Mouse (Mus musculus): Measurements from ENCODE around the gene Lsm10. TPM values are rescaled to one million over a fixed set of nuclear protein-coding genes. Genes with fewer than 3 reads are reported as not detected.

The Lsm10 gene
- total RNA-seq (2012; rRNA removed) (33.9 and 35.0 TPM in 2 replicates), polyA plus RNA-seq (2012; ENCODE audit: insufficient read depth in 1 of 2, insufficient read length in 2 of 2, low read depth in 1 of 2, low replicate concordance in 2 of 2, missing spikeins in 1 of 2) (10 to 100 TPM in 1 of 2 experiments, not detected in 1; 49.6 TPM)

DNA sequence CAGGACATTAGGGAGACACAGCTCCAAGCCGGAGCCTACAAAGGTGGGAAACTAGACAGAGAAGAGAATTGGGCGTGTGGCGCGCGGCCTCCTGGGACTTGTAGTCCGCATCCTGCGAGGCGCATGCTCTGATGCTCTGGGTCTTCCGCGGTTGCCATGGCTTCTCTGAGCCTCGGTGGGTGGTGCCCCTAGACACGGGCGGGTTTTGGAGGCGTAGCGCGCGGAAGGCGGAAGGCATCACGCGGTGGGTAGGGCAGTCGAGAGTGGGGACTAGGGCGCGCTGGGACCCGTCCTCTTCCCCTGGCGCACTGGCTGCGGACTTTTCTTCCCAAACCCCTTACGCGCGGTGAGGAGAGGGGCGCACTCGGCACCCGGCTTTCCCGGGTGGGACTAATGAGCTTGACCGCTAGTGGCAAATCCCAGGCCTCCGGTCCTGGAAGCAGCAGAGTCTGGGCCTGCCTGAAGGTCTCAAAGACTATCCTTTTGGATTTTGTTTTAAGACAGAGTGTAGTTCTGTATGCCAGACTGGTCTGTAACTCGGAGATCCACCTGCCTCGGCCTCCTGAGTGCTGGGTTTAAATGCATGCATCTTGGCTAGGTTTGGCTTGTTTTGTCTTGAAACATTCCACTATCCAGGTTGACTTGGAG lies at the start of gene Lsm10:
Gene Lsm10, plus strand, starts transcription at position 160 of the 648 bp plus-strand sequence.
- peaks cover 0 to 23% of the 10 kb centered on the region in 2 experiments; a peak in 3 of 4 replicates for H3K4me1 ChIP-seq (ENCODE audit: control insufficient read depth in 1 of 2, insufficient read depth in 2 of 2, low read length in 2 of 2)
- peak within 1 kb of the TSS; percentile 68 for H3K27ac ChIP-seq (ENCODE audit: control insufficient read depth, low read depth, low read length)
- no peaks in the 10 kb centered on the region for H3K27me3 ChIP-seq (ENCODE audit: control insufficient read depth in 1 of 2, insufficient read depth in 2 of 2, low read length in 2 of 2)
- H3K4me3 ChIP-seq (ENCODE audit: control insufficient read depth in 1 of 2, insufficient read depth in 1 of 2, low read depth in 2 of 2, low read length in 2 of 2): peak within 1 kb of the TSS; percentile 74 to 93
- H3K9me3 ChIP-seq (replicated peaks; ENCODE audit: insufficient read depth, low read length): no peaks in the 10 kb centered on the region
- peak within 1 kb of the TSS; percentile 93 for H3K9ac ChIP-seq (ENCODE audit: control insufficient read depth, low read depth, low read length, poor library complexity, severe bottlenecking)
- peak; percentile 99 for DNase-seq (ENCODE audit: low read depth, low spot score)
- H3K79me2 ChIP-seq (ENCODE audit: control insufficient read depth, insufficient read depth, low read length, poor library complexity): peaks cover 10% of the 10 kb centered on the region
- H3K36me3 ChIP-seq (ENCODE audit: control insufficient read depth in 1 of 2, insufficient read depth in 2 of 2, low read length in 2 of 2): peaks cover 0 to 14% of the 10 kb centered on the region in 2 experiments; a peak in 2 of 4 replicates
- TF ChIP-seq MYB (IDR thresholded peaks at IDR 0.05; ENCODE audit: low read depth, low read length) (no peak), RCOR1 (IDR thresholded peaks at IDR 0.05; ENCODE audit: low read depth, low read length) (no peak), MAX (IDR thresholded peaks at IDR 0.05; ENCODE audit: low read length) (peak; percentile 66; the same call in 1 of the 2 replicates), MAFK (IDR thresholded peaks at IDR 0.05; ENCODE audit: borderline replicate concordance, low read depth, low read length) (no peak), GATA1 (IDR thresholded peaks at IDR 0.05; ENCODE audit: low read depth, low read length) (no peak), POLR2AphosphoS2 (IDR thresholded peaks at IDR 0.05; ENCODE audit: low read length) (peak; percentile 78; the same call in 1 of the 2 replicates), MXI1 (IDR thresholded peaks at IDR 0.05; ENCODE audit: low read depth, low read length) (peak; percentile 92), ETS1 (IDR thresholded peaks at IDR 0.05; ENCODE audit: low read depth, low read length) (no peak), EP300 (IDR thresholded peaks at IDR 0.05; ENCODE audit: low read depth in 1 of 2, low read length in 2 of 2) (no peak), E2F4 (IDR thresholded peaks at IDR 0.05; ENCODE audit: borderline replicate concordance, low read depth, low read length) (no peak), GABPA (IDR thresholded peaks at IDR 0.05; ENCODE audit: low read depth, low read length) (no peak), SMC3 (IDR thresholded peaks at IDR 0.05; ENCODE audit: low read depth, low read length) (no peak), USF1 (IDR thresholded peaks at IDR 0.05; ENCODE audit: low read depth, low read length) (peak; percentile 66), JUND (IDR thresholded peaks at IDR 0.05; ENCODE audit: low read depth, low read length) (no peak), TCF12 (IDR thresholded peaks at IDR 0.05; ENCODE audit: low read depth, low read length) (peak; percentile 39; the same call in 1 of the 2 replicates), POLR2AphosphoS5 (IDR thresholded peaks at IDR 0.05; ENCODE audit: borderline replicate concordance, low read depth, low read length) (no peak), UBTF (IDR thresholded peaks at IDR 0.05; ENCODE audit: borderline replicate concordance, insufficient read depth, low read depth, low read length) (no peak), SIN3A (IDR thresholded peaks at IDR 0.05; ENCODE audit: low read length) (peak; percentile 74), ZNF384 (IDR thresholded peaks at IDR 0.05; ENCODE audit: low read depth, low read length) (no peak), BHLHE40 (IDR thresholded peaks at IDR 0.05; ENCODE audit: borderline replicate concordance, low read depth, low read length) (no peak), CTCF (IDR thresholded peaks at IDR 0.05 in 2 of 3, conservative IDR thresholded peaks at IDR 0.05 in 1 of 3; ENCODE audit: control insufficient read depth in 1 of 3, insufficient read depth in 1 of 3, low read depth in 2 of 3, low read length in 3 of 3, poor library complexity in 1 of 3, severe bottlenecking in 1 of 3) (no peak), TBP (IDR thresholded peaks at IDR 0.05; ENCODE audit: low read depth, low read length) (peak; percentile 7; the same call in 1 of the 2 replicates), HCFC1 (IDR thresholded peaks at IDR 0.05; ENCODE audit: low read depth, low read length) (peak; percentile 95), CHD1 (IDR thresholded peaks at IDR 0.05; ENCODE audit: low read depth, low read length) (no peak), NELFE (IDR thresholded peaks at IDR 0.05; ENCODE audit: low read depth, low read length) (peak; percentile 62), ZMIZ1 (IDR thresholded peaks at IDR 0.05; ENCODE audit: low read depth, low read length) (peak; percentile 90), NRF1 (IDR thresholded peaks at IDR 0.05; ENCODE audit: insufficient read depth, low read depth, low read length, poor library complexity, severe bottlenecking) (peak; percentile 85), USF2 (IDR thresholded peaks at IDR 0.05; ENCODE audit: borderline replicate concordance in 1 of 2, insufficient read depth in 1 of 2, low read depth in 1 of 2, low read length in 2 of 2) (no peak), MEF2A (IDR thresholded peaks at IDR 0.05; ENCODE audit: extremely low read depth, insufficient replicate concordance, low read depth, low read length, poor library complexity, severe bottlenecking) (no peak), RAD21 (IDR thresholded peaks at IDR 0.05; ENCODE audit: low read depth, low read length) (no peak), ZC3H11A (IDR thresholded peaks at IDR 0.05; ENCODE audit: low read depth, low read length) (no peak), MAZ (IDR thresholded peaks at IDR 0.05; ENCODE audit: low read depth, low read length) (peak; percentile 23; the same call in 1 of the 2 replicates), POLR2A (IDR thresholded peaks at IDR 0.05; ENCODE audit: control insufficient read depth in 1 of 2, insufficient read depth in 1 of 2, low read depth in 1 of 2, low read length in 2 of 2, poor library complexity in 1 of 2) (peak; percentile 69 to 81; a peak in 2 of 4 replicates), MYC (IDR thresholded peaks at IDR 0.05; ENCODE audit: low read depth, low read length) (0 out of 2 replicates have a peak, but pooled peaks have one; percentile 43), CHD2 (IDR thresholded peaks at IDR 0.05; ENCODE audit: low read length) (no peak)
